8 mouse cellular contexts compared by ENCODE assay signal in genomic region chr3:87769506-87769905, GRCm38 (mm10). TPM values are rescaled to one million over a fixed set of nuclear protein-coding genes. Genes with fewer than 3 reads are reported as not detected.
"Had no signal": no experiment of that assay in that cellular context is flagged by ENCODE, and none has a peak within 500 bp of the region (broad histone marks: within the 10 kb centered on the region; RNA-seq: fewer than 3 reads in every experiment).

No protein-coding gene starts in this region.

- H3K27ac ChIP-seq: limb, embryonic 13.5 days; liver, embryonic 13.5 days; midbrain, embryonic 15.5 days; neural tube, embryonic 12.5 days had no signal

- H3K27me3 ChIP-seq: lung, embryonic 15.5 days had no signal

- H3K36me3 ChIP-seq: limb, embryonic 13.5 days; liver, embryonic 13.5 days; lung, embryonic 15.5 days; midbrain, embryonic 12.5 days; midbrain, embryonic 15.5 days; neural tube, embryonic 12.5 days; neural tube, embryonic 15.5 days had no signal

- ATAC-seq: midbrain, embryonic 15.5 days had no signal

- H3K9me3 ChIP-seq: limb, embryonic 13.5 days; liver, embryonic 13.5 days; lung, embryonic 15.5 days; midbrain, embryonic 12.5 days; midbrain, embryonic 15.5 days; neural tube, embryonic 12.5 days; neural tube, embryonic 15.5 days had no signal

RNA-seq across cellular contexts. Expression of gene Ntrk1, which starts 25.5 kb away (rescaled TPM):
- total RNA-seq: liver, adult 2 months had no signal

RNA-seq across cellular contexts. Expression of gene Insrr, which starts 27.2 kb away (rescaled TPM):
- total RNA-seq: liver, adult 2 months had no signal
